ENCODE assay signal across 8 mouse cellular contexts in the genomic region with DNA sequence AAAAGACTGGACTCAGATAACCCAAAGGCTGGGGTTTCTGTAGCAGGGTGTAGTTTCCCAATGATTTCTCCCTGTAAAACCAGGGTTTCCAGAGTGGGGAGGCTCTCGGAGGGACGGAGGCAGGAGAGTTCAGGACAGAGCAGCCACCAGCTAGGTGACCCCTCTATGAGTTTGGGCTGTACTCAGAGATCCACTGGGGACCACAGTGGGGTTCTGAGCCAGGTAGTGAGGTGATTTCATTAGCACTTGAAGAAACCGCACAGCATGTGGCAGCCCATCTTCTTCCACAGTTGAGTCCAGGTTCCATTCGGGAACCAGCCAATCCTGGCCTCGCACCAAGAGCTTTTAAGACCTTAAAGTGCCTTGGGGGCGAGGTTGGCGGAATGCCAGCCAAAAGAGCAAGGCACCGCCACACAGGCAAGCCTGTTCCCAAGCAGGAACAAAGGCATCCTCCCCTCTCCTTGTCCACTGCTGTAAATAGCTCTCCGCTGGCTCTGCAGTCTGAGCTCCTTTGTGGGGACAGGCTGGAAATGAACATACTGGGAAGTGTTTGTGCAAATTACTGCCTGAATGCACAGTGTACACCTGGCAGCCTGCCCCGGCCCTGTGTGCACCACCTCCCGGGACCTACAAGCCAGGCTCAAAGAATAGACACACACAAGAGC. TPM values are rescaled to one million over a fixed set of nuclear protein-coding genes. Genes with fewer than 3 reads are reported as not detected.
DNase-seq lines count a peak whose midpoint lies in the region; ATAC-seq and TF ChIP-seq lines count a peak whose summit lies in the region.

No protein-coding gene starts in this region.

- H3K4me2 ChIP-seq in limb, embryonic 11.5 days (ENCODE audit: low read depth, severe bottlenecking) = no peak overlapping the region

- TF ChIP-seq POLR2A in kidney, adult 2 months (IDR thresholded peaks at IDR 0.05; ENCODE audit: low read depth, low read length) = no peak
- TF ChIP-seq POLR2A in olfactory bulb, adult 2 months (IDR thresholded peaks at IDR 0.05; ENCODE audit: insufficient read depth, low read depth, low read length) = no peak
- no peak for TF ChIP-seq POLR2A in thymus, adult 2 months (IDR thresholded peaks at IDR 0.05; ENCODE audit: control insufficient read depth, extremely low read depth, insufficient read depth, low read length, poor library complexity)

- H3K27me3 ChIP-seq in kidney, adult 2 months (replicated peaks; ENCODE audit: control insufficient read depth, insufficient read depth, low read length) = no peaks in the 10 kb centered on the region
- H3K27me3 ChIP-seq in limb, embryonic 11.5 days (ENCODE audit: control insufficient read depth, insufficient read depth, low read length) = no peaks in the 10 kb centered on the region
- no peaks in the 10 kb centered on the region for H3K27me3 ChIP-seq in thymus, adult 2 months (ENCODE audit: control insufficient read depth, insufficient read depth, low read length)

- 0 out of 2 replicates have a peak overlapping the region, but pooled peaks have one; percentile 5 for H3K9ac ChIP-seq in limb, embryonic 11.5 days (ENCODE audit: low read length)

- 31% methylated on average over 11 of the region's 11 CpGs for WGBS in kidney, adult 2 months
- 39% methylated on average over 11 of the region's 11 CpGs for WGBS in limb, embryonic 11.5 days
- 13% methylated on average over 11 of the region's 11 CpGs for WGBS in olfactory bulb, adult 2 months
- WGBS in thymus, adult 2 months = 68% methylated on average over 11 of the region's 11 CpGs

- no peak overlapping the region for H3K27ac ChIP-seq in kidney, adult 2 months (ENCODE audit: insufficient read depth, low read depth, low read length)
- peak overlapping the region; percentile 80 for H3K27ac ChIP-seq in limb, embryonic 11.5 days (replicated peaks; ENCODE audit: low read depth, low read length)
- peak overlapping the region; percentile 72 for H3K27ac ChIP-seq in olfactory bulb, adult 2 months (ENCODE audit: insufficient read depth, low read depth, low read length)
- no peak overlapping the region for H3K27ac ChIP-seq in thymus, adult 2 months (ENCODE audit: control insufficient read depth, insufficient read depth, low read length)

- peak; percentile 69 for ATAC-seq in limb, embryonic 11.5 days (ENCODE audit: insufficient number of reproducible peaks, low FRiP score, low TSS enrichment, low read depth)

- no peak overlapping the region for H3K4me3 ChIP-seq in kidney, adult 2 months (ENCODE audit: insufficient read depth, low read depth, low read length)
- H3K4me3 ChIP-seq in limb, embryonic 11.5 days (ENCODE audit: low read depth, low read length) = no peak overlapping the region
- no peak overlapping the region for H3K4me3 ChIP-seq in olfactory bulb, adult 2 months (ENCODE audit: insufficient read depth, low read depth, low read length)
- H3K4me3 ChIP-seq in thymus, adult 2 months (ENCODE audit: control insufficient read depth, insufficient read depth, low read length) = no peak overlapping the region

- DNase-seq in R1 (ENCODE audit: low read depth, low spot score) = peak; percentile 78
- peak; percentile 61 for DNase-seq in cerebellum, adult 9-11 months
- DNase-seq in heart, adult 18-20 months = peak; percentile 16 to 19
- DNase-seq in kidney, adult 2 months = peak; percentile 56
- peak; percentile 64 for DNase-seq in limb, embryonic 11.5 days (ENCODE audit: low spot score)
- DNase-seq in thymus, adult 2 months = no peak
- no peak for DNase-seq in yolk sac, embryonic 10.5 days (ENCODE audit: low spot score)

- no peaks in the 10 kb centered on the region for H3K9me3 ChIP-seq in limb, embryonic 11.5 days (ENCODE audit: control insufficient read depth, low read length)

- peaks cover 21% of the 10 kb centered on the region; the same call in 1 of the 2 replicates for H3K4me1 ChIP-seq in kidney, adult 2 months (ENCODE audit: control insufficient read depth, insufficient read depth, low read length)
- peaks cover 10% of the 10 kb centered on the region; the same call in 1 of the 2 replicates for H3K4me1 ChIP-seq in limb, embryonic 11.5 days (ENCODE audit: control insufficient read depth, insufficient read depth, low read length)
- peaks cover 33% of the 10 kb centered on the region for H3K4me1 ChIP-seq in olfactory bulb, adult 2 months (ENCODE audit: control insufficient read depth, insufficient read depth, low read length)
- no peaks in the 10 kb centered on the region for H3K4me1 ChIP-seq in thymus, adult 2 months (replicated peaks; ENCODE audit: control insufficient read depth, insufficient read depth, low read length)

- H3K36me3 ChIP-seq in kidney, adult 2 months (ENCODE audit: control insufficient read depth, insufficient read depth, low read length) = no peaks in the 10 kb centered on the region
- H3K36me3 ChIP-seq in limb, embryonic 11.5 days (ENCODE audit: control insufficient read depth, insufficient read depth, low read length) = no peaks in the 10 kb centered on the region
- no peaks in the 10 kb centered on the region for H3K36me3 ChIP-seq in thymus, adult 2 months (ENCODE audit: control insufficient read depth, insufficient read depth, low read length)

- no peak for TF ChIP-seq CTCF in kidney, adult 2 months (conservative IDR thresholded peaks at IDR 0.05; ENCODE audit: insufficient read depth, insufficient read length, low read depth, low read length)
- peak; percentile 30; the same call in 1 of the 2 replicates for TF ChIP-seq CTCF in olfactory bulb, adult 2 months (IDR thresholded peaks at IDR 0.05; ENCODE audit: insufficient read depth, low read depth, low read length)
- TF ChIP-seq CTCF in thymus, adult 2 months (IDR thresholded peaks at IDR 0.05; ENCODE audit: borderline replicate concordance, control insufficient read depth, extremely low read depth, insufficient read depth, low read length, poor library complexity) = no peak

RNA-seq across cellular contexts. Expression of a gene that starts 10.4 kb away (rescaled TPM):
- 10 to 100 TPM in 1 of 2 experiments, 1 to 10 TPM in 1; 9.8 to 10.2 TPM for total RNA-seq in heart, adult 18-20 months (2021)
- 267 and 285 TPM in 2 replicates for polyA plus RNA-seq in kidney, adult 2 months (2012; rRNA removed)
- 18.5 and 23.3 TPM in 2 replicates for polyA plus RNA-seq in limb, embryonic 11.5 days (2014; fragmentation: Nextera tagmentation; extraction: Ambion mirVana)
- 131 and 165 TPM in 2 replicates for polyA plus RNA-seq in olfactory bulb, adult 2 months (2012; ENCODE audit: insufficient read depth, insufficient read length, low replicate concordance, missing spikeins)
- polyA plus RNA-seq in thymus, adult 2 months (2012; rRNA removed) = 7.3 and 9.5 TPM in 2 replicates

RNA-seq across cellular contexts. Expression of a gene that starts 53.0 kb away (rescaled TPM):
- 10 to 100 TPM; 33.3 to 36.9 TPM for total RNA-seq in heart, adult 18-20 months (2021)
- polyA plus RNA-seq in kidney, adult 2 months (2012; rRNA removed) = 24.5 and 26.0 TPM in 2 replicates
- polyA plus RNA-seq in limb, embryonic 11.5 days (2014; fragmentation: Nextera tagmentation; extraction: Ambion mirVana) = 14.1 and 17.4 TPM in 2 replicates
- not detected in 2 replicates for polyA plus RNA-seq in olfactory bulb, adult 2 months (2012; ENCODE audit: insufficient read depth, insufficient read length, low replicate concordance, missing spikeins)
- 27.9 and 28.3 TPM in 2 replicates for polyA plus RNA-seq in thymus, adult 2 months (2012; rRNA removed)

Comparison
In these comparisons a context has a peak if more than half of its experiments do, and no peak if none do; other contexts are left out.
1. DNase-seq: peak in R1 (single experiment), cerebellum, adult 9-11 months (single experiment), heart, adult 18-20 months (2 of 2), kidney, adult 2 months (single experiment) and limb, embryonic 11.5 days (single experiment); none in thymus, adult 2 months (single experiment) and yolk sac, embryonic 10.5 days (single experiment).
2. H3K27ac ChIP-seq: peak in limb, embryonic 11.5 days (single experiment) and olfactory bulb, adult 2 months (single experiment); none in kidney, adult 2 months (single experiment) and thymus, adult 2 months (single experiment).